Mouse (Mus musculus) T-helper 17 cell (primary cell): ENCODE data around the gene Lias.

ENCODE experiments used
- in situ Hi-C, 2 experiments: fragments of 300-600 bp; cut with MboI, MseI; formaldehyde crosslinking; loops; 1 replicate in 1 of 2; 2 replicates in 1 of 2; pipeline ENCODE4 v1.15.1; 2025; ENCODE audit warnings: high pct_unique_total_duplicates in 2 of 2

Gene Lias

GRCm38 (mm10) chr5:65424215-65424614, 32.9 kb downstream of the Lias start:
- in situ Hi-C loops, result no loop called here

DNA sequence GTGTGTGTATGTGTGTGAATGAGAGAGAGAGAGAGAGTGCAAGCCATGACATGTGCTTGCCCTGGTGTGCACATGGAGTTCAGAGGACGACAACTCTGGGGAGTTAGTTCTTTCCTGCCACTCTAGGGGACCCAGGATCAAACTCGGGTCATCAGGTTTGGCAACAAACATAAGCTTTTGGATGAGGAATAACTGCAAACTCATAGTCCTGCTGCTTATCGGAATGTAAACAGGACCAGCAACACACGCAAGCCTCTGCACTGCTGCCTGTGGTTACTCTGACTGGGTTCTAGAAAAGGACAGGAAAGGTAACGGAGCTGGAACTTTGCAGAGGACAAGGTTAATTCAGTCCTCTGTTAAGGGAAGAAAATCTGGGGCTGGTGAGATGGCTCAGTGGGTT, 34.0 kb downstream of the Lias start:
- in situ Hi-C loops, result no loop called here

DNA sequence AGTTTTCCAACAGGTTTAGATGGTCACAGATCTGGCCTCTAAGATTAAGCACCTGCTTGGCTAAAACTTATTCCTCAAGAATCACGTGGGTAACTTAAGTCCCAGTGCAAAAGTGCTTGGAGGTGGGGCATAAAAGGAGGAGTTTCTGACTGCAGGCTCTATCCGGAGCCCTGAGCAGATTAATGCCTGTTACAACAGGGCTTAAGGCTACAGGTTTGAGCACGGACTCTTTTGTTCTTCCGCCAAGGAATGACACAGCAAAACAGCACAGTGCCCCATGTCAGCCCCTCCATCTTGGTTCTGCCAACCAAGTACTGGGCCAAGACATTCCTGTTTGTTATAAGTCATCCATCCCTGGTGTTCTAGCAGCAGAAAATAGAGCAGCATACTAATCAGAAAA, 37.0 kb downstream of the Lias start:
- in situ Hi-C loops, result no loop called here

DNA sequence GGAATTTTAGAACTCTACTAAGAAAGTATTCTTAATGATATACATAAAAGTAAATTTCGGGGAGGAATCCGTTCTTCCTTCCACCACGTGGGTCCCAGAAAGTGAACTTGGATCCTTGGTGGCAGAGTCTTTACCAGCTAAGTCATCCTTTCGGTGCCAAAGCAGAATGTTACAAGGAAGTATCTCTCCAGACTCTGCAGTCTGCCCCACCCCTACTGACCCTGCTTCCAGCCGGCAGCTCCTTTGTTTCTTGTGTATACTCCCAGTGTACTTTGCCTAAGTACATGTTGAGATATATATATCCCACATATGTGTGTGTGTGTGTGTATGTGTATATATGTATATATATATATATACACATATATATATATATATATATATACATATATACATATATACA, 38.1 kb downstream of the Lias start:
- in situ Hi-C loops, result no loop called here

DNA sequence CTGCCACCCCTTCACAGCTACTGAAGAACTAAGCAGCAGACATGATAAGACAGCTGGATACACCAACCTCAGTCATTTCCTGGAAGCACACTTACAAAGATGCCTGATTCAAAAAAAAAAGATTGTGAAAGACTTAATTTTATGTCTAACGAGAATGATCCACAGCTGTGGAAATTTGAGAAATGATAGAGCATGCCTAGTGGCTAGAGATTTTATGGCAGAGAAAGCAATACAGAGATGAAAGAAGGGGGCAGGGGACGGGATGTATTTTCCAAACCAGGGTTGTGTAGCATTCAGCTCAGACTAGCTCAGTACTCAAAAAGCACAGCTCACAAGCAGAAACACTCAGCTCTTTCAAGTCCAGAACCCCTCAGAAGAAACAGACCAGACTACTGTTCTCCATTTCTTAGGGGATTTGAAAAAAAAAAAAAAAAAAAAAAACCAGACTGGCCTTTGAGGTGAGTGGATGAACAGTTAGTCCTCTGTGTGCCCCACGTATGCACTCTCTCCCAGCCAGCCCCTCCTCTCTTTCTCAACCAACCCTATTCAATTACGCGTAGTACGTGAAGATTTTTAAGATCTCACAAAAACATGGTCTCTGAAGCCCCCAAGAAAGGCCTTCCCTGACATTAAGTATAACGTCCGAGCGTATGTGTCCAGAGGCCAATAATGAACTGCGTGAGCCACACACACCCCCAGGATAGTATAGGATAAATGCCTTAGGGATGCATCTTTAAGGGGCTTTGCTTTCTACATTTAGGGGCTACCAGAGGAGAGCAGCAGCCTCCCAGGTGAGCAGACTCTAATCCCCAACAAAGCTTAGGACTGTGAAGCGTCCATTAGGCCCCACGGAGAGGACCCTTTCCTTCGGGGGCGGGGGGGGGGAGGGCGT, 43.4 kb downstream of the Lias start:
- in situ Hi-C loops, result no loop called here

DNA sequence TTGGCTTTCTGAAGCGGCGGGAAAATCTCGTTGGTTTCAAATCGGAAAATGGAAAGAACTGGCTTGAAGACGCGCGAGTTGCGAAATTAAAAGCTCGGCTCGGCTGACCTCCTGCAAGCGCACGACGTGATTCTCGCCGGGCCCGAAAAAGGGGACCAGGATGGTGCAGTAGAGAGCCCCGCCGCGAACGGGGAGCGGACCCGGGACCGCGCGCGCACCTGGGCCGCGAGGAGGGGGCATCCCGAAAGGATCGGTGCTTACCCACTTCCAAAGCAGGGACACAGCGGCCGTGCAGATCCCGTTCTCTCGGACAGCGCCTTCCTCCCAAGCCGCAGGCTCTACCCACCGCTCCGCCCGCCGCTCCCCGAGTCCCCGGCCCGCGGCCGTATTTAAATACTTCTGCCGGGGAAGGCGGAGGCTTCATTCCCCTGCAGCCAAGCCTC, 44.1 kb downstream of the Lias start:
- in situ Hi-C loops, result no loop called here

DNA sequence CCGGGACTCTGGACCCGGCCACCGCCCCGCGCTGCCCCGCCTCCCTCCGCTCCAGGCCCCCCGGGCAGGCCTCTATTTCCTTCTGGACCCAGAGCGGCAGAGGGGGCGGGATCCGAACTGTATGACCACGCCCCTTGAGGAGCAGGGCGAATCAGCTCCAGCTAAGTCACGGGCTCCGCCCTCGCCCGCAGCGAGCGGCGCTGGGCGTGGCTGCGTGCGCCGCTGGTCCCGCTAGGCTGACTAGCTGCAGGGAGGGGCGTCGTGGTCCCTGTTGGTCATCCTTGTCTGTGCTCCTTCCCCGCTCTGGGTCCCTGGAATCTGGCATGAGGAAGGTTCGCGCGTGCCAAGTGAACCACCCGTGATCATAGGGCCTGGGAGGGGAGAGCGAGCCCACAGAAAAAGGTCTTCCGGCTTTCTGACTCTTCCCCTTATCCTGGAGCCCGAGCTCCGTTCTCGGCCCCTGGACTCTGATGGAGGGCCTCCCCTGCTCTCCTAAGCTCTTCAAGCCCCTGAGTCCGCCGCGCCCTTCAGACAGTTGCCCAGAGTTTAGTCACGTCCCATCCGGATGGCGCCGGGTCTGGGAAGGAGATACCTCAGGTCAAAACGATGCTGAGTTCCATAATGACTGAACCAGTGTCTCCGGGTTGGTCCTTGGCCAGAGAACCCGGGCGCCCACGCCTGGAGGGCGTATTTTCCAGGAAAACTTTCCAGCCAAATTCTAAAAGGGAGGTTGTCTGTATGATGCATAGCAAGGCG, 44.7 kb downstream of the Lias start, which contains the start of gene Ugdh:
Gene Ugdh (minus strand): TSS at position 144 of the 756 bp plus-strand sequence.
- in situ Hi-C loops, result no loop called here

GRCm38 (mm10) chr5:65438041-65438440, 46.7 kb downstream of the Lias start:
- in situ Hi-C loops, result no loop called here

GRCm38 (mm10) chr5:65444981-65445380, 53.7 kb downstream of the Lias start:
- in situ Hi-C loops, result no loop called here

DNA sequence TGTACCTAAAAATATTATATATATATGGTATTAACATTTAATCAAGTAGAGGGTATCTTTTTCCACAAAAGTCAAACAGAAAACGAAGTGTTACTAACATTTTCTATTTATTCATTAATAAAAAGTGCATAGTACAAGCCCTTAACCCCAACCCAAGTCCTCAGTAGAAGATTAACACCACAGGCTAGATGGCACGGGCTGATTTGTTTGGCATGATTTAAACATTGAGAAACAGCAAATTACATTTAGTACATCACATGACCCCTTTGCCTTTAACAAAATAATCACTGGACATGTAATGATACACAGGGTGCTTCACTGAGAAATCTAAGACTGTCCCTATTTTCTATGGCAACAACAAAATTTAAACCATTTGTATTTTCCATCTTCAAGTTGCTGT, 55.5 kb downstream of the Lias start:
- in situ Hi-C loops, result no loop called here

- in situ Hi-C loops, result no loop called here
Observed at GRCm38 (mm10) chr5:65447826-65448225, 56.5 kb downstream of the Lias start.

- in situ Hi-C loops, result no loop called here
Observed at GRCm38 (mm10) chr5:65448941-65449340, 57.6 kb downstream of the Lias start.

- in situ Hi-C loops, result no loop called here
Observed at GRCm38 (mm10) chr5:65454771-65455170, 63.5 kb downstream of the Lias start.

DNA sequence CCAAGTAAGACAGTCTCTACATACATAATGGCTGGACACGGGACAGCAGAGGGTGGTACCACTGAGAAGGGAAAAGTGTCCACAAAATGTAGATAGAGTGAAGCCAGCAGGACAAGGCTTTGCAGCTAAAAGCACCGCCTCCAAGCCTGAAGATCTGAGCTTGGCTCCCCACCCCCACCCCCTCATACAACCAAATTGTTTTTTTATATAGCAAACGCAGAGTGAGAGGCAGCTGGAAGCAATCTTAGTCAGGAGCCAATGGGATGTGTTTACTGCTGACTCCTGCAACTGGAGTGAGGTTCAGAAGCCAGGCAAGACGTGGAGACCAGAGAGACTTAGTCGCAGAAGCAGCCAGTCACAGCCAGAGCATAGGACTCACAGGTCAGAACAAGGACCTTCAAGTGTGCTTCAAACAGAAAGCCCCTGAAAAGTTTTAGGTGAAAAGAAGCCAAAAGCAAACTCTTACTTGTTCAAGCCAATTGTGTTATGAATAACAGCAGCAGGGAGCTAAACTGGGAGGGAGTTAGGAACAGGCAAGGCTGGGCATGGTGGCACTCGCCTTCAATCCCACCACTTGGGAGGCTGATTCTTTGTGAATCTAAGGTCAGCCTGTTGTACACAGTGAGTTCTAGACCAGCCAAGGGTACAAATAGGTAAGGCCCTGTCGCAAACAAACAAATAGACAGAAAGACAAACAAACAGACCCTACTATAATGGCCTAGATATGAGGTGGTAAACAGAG, 66.0 kb downstream of the Lias start:
- in situ Hi-C loops, result no loop called here

- in situ Hi-C loops, result no loop called here
Observed at GRCm38 (mm10) chr5:65457846-65458245, 66.5 kb downstream of the Lias start.

DNA sequence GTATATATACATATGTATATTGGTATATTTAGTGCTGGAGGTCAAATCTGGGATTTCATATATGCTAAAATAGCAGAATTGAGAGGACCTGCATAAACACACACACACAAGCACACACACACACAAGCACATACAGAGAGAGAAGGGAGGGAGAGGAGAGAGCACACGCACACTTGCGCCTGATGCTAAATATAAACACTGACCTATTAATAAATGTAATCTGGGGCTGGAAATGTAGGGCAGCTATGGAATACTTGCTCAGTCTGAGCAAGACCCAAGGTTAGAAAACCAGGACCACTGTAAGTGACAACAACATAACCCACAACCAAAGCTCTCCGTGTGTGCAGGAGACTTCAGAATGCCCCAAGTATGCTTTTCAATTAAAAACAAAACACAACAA, 68.2 kb downstream of the Lias start:
- in situ Hi-C loops, result no loop called here
